Mouse (Mus musculus) hindbrain, embryonic 13.5 days (tissue): ENCODE measurements around the gene Olfr205. TPM values are rescaled to one million over a fixed set of nuclear protein-coding genes. Genes with fewer than 3 reads are reported as not detected.
"Not testable (repeated sequence)": the region's sequence is repeated elsewhere in the genome, so short reads cannot be mapped to it uniquely, and the experiment has no call there.

Experiments used
- ATAC-seq: fragments of 200-750 bp; cut with Nextera tagmentation; 2 replicates; pipeline ENCODE4 v1.8.0; 2017; ENCODE audit warnings: moderate TSS enrichment; ENCODE audit not compliant: low FRiP score
- H3K27ac ChIP-seq: fragments of 300-500 bp; sonication (generic); 2 replicates; pipeline ENCODE4 v1.5.1; 2015; ENCODE audit warnings: inconsistent platforms, mild to moderate bottlenecking, moderate library complexity
- H3K27me3 ChIP-seq: fragments of 300-500 bp; sonication (generic); 2 replicates; pipeline ENCODE4 v1.6.1; 2015; ENCODE audit warnings: mild to moderate bottlenecking, inconsistent platforms
- H3K36me3 ChIP-seq: fragments of 300-500 bp; sonication (generic); 2 replicates; pipeline ENCODE4 v1.6.1; 2015; ENCODE audit warnings: mild to moderate bottlenecking, inconsistent platforms
- H3K4me1 ChIP-seq: fragments of 300-500 bp; sonication (generic); replicated peaks from 2 replicates; pipeline ENCODE4 v1.6.1; 2015; ENCODE audit warnings: inconsistent platforms
- H3K4me2 ChIP-seq: fragments of 300-500 bp; sonication (generic); 2 replicates; pipeline ENCODE4 v1.6.1; 2015; ENCODE audit warnings: inconsistent platforms, mild to moderate bottlenecking, moderate library complexity
- H3K4me3 ChIP-seq: fragments of 300-500 bp; sonication (generic); 2 replicates; pipeline ENCODE4 v1.5.1; 2015; ENCODE audit warnings: mild to moderate bottlenecking, inconsistent platforms
- H3K9ac ChIP-seq: fragments of 300-500 bp; sonication (generic); 2 replicates; pipeline ENCODE4 v1.6.1; 2015; ENCODE audit warnings: mild to moderate bottlenecking, inconsistent platforms
- H3K9me3 ChIP-seq: fragments of 300-500 bp; sonication (generic); 2 replicates; pipeline ENCODE4 v1.6.1; 2016; ENCODE audit warnings: inconsistent platforms
- WGBS: fragments of 180-500 bp; shearing (Covaris S2); methylation state at CpG from one replicate; pipeline ENCODE4 v1.1.7; 2015; 5-methylcytosine and 5-hydroxymethylcytosine counted together
- polyA plus RNA-seq: library from polyadenylated mRNA; unstranded; fragments of >200 nt; fragmentation: Nextera tagmentation; extraction: Ambion mirVana; gene quantifications from 2 replicates; pipeline ENCODE4 v1.2.1, GENCODE M21; 2015

Olfr205 gene
- not detected in 2 replicates for polyA plus RNA-seq

DNA sequence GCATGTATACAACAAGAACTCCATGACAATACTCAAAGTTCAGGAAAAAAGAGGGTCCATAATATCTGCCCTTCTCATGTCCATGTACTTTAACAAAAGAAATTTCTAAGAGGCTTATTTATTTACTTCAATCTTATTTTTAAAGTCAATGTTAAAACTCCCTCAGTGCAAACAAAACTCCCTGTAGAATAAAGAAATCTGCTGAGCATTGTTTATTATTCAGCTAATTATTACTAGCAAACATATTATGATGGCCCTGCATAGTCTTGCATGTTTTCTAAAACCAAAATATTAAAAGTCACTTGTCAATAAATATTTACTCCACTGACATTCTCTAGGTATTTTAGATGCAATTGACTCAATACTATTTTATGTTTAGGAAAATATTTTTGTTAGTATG lies at the start of gene Olfr205:
Olfr205 (minus strand) TSS at position 101 of the 400 bp plus-strand sequence.
- no peak for ATAC-seq
- Histone ChIP-seq H3K4me1 (no peaks in the 10 kb centered on the region), H3K36me3 (no peaks in the 10 kb centered on the region), H3K4me3 (no peak within 1 kb of the TSS), H3K9me3 (no peaks in the 10 kb centered on the region), H3K9ac (no peak within 1 kb of the TSS), H3K4me2 (no peak within 1 kb of the TSS), H3K27ac (no peak within 1 kb of the TSS), H3K27me3 (no peaks in the 10 kb centered on the region)

GRCm38 (mm10) chr16:59363893-59364292 lies 33.0 kb upstream of the Olfr205 start, which contains the start of gene Olfr209:
Olfr209 (minus strand) TSS chr16:59363993.
- H3K9ac ChIP-seq, result no peak within 1 kb of the TSS
- no peak within 1 kb of the TSS for H3K4me2 ChIP-seq
- no peaks in the 10 kb centered on the region for H3K4me1 ChIP-seq
- no peaks in the 10 kb centered on the region for H3K9me3 ChIP-seq
- ATAC-seq, result no peak
- no peak within 1 kb of the TSS for H3K27ac ChIP-seq
- H3K27me3 ChIP-seq, result no peaks in the 10 kb centered on the region
- 82% methylated on average over 2 of the region's 2 CpGs for WGBS
- no peak within 1 kb of the TSS for H3K4me3 ChIP-seq
- H3K36me3 ChIP-seq, result no peaks in the 10 kb centered on the region

DNA sequence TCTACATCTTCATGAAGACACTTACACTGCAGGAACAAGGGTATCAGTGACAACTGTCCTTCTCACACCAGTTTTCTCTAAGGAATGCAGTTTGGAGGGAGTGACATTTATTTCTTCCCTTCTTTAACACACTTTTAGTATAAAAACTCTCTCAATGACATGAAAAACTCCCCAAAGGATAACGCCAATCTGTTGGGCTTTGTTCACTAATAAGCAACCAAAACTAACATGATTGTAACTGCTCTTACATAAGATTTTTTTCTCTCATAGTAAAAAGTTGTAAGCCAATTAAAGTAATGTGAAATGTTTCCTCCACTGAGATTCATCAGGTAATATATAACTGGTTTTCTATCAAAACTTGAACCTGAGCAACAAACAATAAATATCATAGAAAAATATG lies 18.2 kb upstream of the Olfr205 start, which contains the start of gene Olfr206:
Olfr206 (minus strand) TSS at position 101 of the 400 bp plus-strand sequence.
- no peaks in the 10 kb centered on the region for H3K4me1 ChIP-seq
- no peak within 1 kb of the TSS for H3K4me3 ChIP-seq
- H3K27ac ChIP-seq, result no peak within 1 kb of the TSS
- H3K27me3 ChIP-seq, result no peaks in the 10 kb centered on the region
- no peak within 1 kb of the TSS for H3K4me2 ChIP-seq
- H3K36me3 ChIP-seq, result no peaks in the 10 kb centered on the region
- H3K9me3 ChIP-seq, result no peaks in the 10 kb centered on the region
- no peak within 1 kb of the TSS for H3K9ac ChIP-seq
- ATAC-seq, result no peak
- WGBS, result 84% methylated on average over 1 of the region's 1 CpGs

DNA sequence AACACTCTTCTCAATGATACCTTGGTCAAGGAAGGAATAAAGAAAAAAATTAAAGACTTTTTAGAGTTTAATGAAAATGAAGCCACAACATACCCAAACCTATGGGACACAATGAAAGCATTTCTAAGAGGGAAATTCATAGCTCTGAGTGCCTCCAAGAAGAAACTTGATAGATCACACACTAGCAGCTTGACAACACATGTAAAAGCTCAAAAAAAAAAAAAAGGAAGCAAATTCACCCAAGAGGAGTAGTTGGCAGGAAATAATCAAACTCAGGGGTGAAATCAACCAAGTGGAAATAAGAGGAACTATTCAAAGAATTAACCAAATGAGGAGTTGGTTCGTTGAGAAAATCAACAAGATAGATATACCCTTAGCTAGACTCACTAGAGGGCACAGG lies 7.7 kb downstream of the Olfr205 start:
- ATAC-seq, H3K27ac ChIP-seq, H3K4me3 ChIP-seq, H3K4me2 ChIP-seq, H3K9me3 ChIP-seq, H3K36me3 ChIP-seq, H3K27me3 ChIP-seq, H3K4me1 ChIP-seq, H3K9ac ChIP-seq: not testable (repeated sequence)
- WGBS, result 47% methylated on average over 1 of the region's 1 CpGs

DNA sequence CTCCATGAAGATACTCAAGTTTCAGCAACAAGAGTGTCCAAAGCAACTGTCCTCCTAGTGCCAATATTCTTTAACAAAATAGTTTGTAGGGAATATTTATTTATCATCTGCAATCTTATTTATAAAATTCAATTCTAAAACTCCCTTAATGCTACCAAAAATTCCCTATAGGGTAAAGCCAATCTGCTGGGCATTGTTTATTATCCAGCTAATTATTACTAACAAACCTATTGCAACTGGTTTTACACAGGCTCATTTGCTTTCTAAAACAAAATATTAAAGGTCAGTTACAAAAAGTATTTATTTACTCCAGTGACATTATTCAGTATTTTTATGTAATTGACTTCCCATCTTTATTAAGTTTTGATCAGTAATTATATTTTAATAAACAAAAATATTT lies 12.8 kb downstream of the Olfr205 start, which contains the start of gene Olfr204:
Olfr204 (minus strand) TSS at position 101 of the 400 bp plus-strand sequence.
- no peak for ATAC-seq
- no peaks in the 10 kb centered on the region for H3K27me3 ChIP-seq
- no peaks in the 10 kb centered on the region for H3K9me3 ChIP-seq
- no peaks in the 10 kb centered on the region for H3K36me3 ChIP-seq
- no peak within 1 kb of the TSS for H3K9ac ChIP-seq
- H3K4me1 ChIP-seq, result no peaks in the 10 kb centered on the region
- no peak within 1 kb of the TSS for H3K4me3 ChIP-seq
- no peak within 1 kb of the TSS for H3K27ac ChIP-seq
- H3K4me2 ChIP-seq, result no peak within 1 kb of the TSS

- WGBS, result 88% methylated on average over 2 of the region's 2 CpGs
- no peak within 1 kb of the TSS for H3K27ac ChIP-seq
- no peaks in the 10 kb centered on the region for H3K4me1 ChIP-seq
- H3K4me3 ChIP-seq, result no peak within 1 kb of the TSS
- H3K27me3 ChIP-seq, result no peaks in the 10 kb centered on the region
- H3K9ac ChIP-seq, result no peak within 1 kb of the TSS
- H3K36me3 ChIP-seq, result no peaks in the 10 kb centered on the region
- no peak within 1 kb of the TSS for H3K4me2 ChIP-seq
- no peak for ATAC-seq
- no peaks in the 10 kb centered on the region for H3K9me3 ChIP-seq
Observed at GRCm38 (mm10) chr16:59298581-59298980, 32.4 kb downstream of the Olfr205 start, which contains the start of gene Olfr203. Olfr203 (plus strand) TSS chr16:59298881.

DNA sequence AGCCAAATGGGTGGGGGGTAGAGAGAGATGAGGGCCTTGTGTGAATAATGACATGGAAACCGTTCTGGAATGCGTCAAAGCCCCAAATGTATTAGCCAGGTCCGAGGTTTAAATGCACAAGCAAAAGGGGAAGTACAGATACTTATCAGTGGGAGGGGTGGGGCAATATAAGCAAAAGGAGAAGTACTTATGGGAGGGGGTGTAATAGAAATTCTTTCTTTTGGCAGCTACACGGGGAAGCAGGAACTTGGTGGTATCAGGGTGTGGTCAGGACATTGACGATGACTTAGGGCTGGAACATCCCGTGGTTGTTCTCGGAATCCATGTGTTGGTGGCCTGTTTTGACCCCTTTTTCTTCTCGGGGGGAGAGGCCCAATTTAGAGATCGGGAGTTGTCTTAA lies 43.4 kb downstream of the Olfr205 start:
- H3K27ac ChIP-seq, H3K9me3 ChIP-seq, H3K4me3 ChIP-seq, H3K36me3 ChIP-seq, ATAC-seq, H3K27me3 ChIP-seq, H3K9ac ChIP-seq, H3K4me1 ChIP-seq, H3K4me2 ChIP-seq: not testable (repeated sequence)
- WGBS, result 85% methylated on average over 9 of the region's 9 CpGs

DNA sequence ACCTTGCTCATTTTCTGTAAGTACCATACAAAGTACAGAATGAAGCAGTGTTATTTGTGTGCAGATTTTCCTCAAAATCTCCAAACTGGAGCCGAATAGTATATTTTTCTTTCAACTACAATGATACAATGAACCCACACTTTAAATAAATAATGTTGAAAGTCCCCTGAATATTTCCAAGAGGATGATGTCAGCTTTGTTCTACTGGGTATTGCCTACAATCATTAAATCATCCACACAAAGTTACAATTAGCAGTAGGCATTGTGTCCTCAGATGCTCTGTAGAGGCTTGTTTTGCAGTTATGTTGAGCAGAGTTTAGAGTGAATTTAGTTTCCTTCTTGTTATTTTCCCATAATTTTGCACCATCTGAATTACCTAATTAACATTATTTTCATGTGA lies 44.2 kb downstream of the Olfr205 start, which contains the start of gene Olfr202:
Olfr202 (minus strand) TSS at position 101 of the 400 bp plus-strand sequence.
- no peaks in the 10 kb centered on the region for H3K4me1 ChIP-seq
- H3K9ac ChIP-seq, result no peak within 1 kb of the TSS
- no peaks in the 10 kb centered on the region for H3K36me3 ChIP-seq
- 92% methylated on average over 1 of the region's 1 CpGs for WGBS
- H3K4me3 ChIP-seq, result no peak within 1 kb of the TSS
- no peak within 1 kb of the TSS for H3K4me2 ChIP-seq
- no peak within 1 kb of the TSS for H3K27ac ChIP-seq
- no peaks in the 10 kb centered on the region for H3K27me3 ChIP-seq
- ATAC-seq, result no peak
- no peaks in the 10 kb centered on the region for H3K9me3 ChIP-seq

- Histone ChIP-seq H3K27ac (no peak overlapping the region), H3K36me3 (no peaks in the 10 kb centered on the region), H3K9me3 (no peaks in the 10 kb centered on the region), H3K9ac (no peak overlapping the region), H3K4me3 (no peak overlapping the region), H3K27me3 (no peaks in the 10 kb centered on the region), H3K4me1 (no peaks in the 10 kb centered on the region), H3K4me2 (no peak overlapping the region)
- no peak for ATAC-seq
- WGBS, result 91% methylated on average over 1 of the region's 1 CpGs
Observed at GRCm38 (mm10) chr16:59283476-59283875, 47.5 kb downstream of the Olfr205 start.

GRCm38 (mm10) chr16:59280542-59280941 lies 50.4 kb downstream of the Olfr205 start:
- H3K4me2 ChIP-seq, result no peak overlapping the region
- ATAC-seq, result no peak
- H3K27ac ChIP-seq, result no peak overlapping the region
- no peaks in the 10 kb centered on the region for H3K27me3 ChIP-seq
- no peak overlapping the region for H3K9ac ChIP-seq
- H3K4me3 ChIP-seq, result no peak overlapping the region
- H3K4me1 ChIP-seq, result no peaks in the 10 kb centered on the region
- H3K9me3 ChIP-seq, result no peaks in the 10 kb centered on the region
- 87% methylated on average over 3 of the region's 3 CpGs for WGBS
- no peaks in the 10 kb centered on the region for H3K36me3 ChIP-seq

Other genes with a start within 250 kb of the Olfr205 start
- gene Olfr191, start 241.3 kb downstream of the Olfr205 start, polyA plus RNA-seq, result not detected in 2 replicates
- gene Olfr193, start 219.3 kb downstream of the Olfr205 start, polyA plus RNA-seq, result not detected in 2 replicates
- not detected in 2 replicates for gene Olfr194, start 210.1 kb downstream of the Olfr205 start, polyA plus RNA-seq
- not detected in 2 replicates for gene Olfr195, start 184.1 kb downstream of the Olfr205 start, polyA plus RNA-seq
- not detected in 2 replicates for gene Olfr196, start 160.7 kb downstream of the Olfr205 start, polyA plus RNA-seq
- not detected in 2 replicates for gene Olfr198, start 127.6 kb downstream of the Olfr205 start, polyA plus RNA-seq
- not detected in 2 replicates for gene Olfr199, start 111.4 kb downstream of the Olfr205 start, polyA plus RNA-seq
- not detected in 2 replicates for gene Olfr201, start 58.5 kb downstream of the Olfr205 start, polyA plus RNA-seq
- not detected in 2 replicates for gene Olfr202, start 44.3 kb downstream of the Olfr205 start, polyA plus RNA-seq
- not detected in 2 replicates for gene Olfr203, start 32.3 kb downstream of the Olfr205 start, polyA plus RNA-seq
- not detected in 2 replicates for gene Olfr204, start 12.9 kb downstream of the Olfr205 start, polyA plus RNA-seq
- gene Olfr206, start 18.1 kb upstream of the Olfr205 start, polyA plus RNA-seq, result not detected in 2 replicates
- not detected in 2 replicates for gene Olfr209, start 32.9 kb upstream of the Olfr205 start, polyA plus RNA-seq
- 0.10 TPM in 1 of 2 replicates, not detected in the other for gene Gabrr3, start 76.2 kb upstream of the Olfr205 start, polyA plus RNA-seq
- gene Riox2, start 140.6 kb upstream of the Olfr205 start, polyA plus RNA-seq, result 13.3 and 13.7 TPM in 2 replicates